Mouse (Mus musculus) hindbrain, embryonic 16.5 days (tissue): ENCODE data around the gene Tecpr1. TPM values are rescaled to one million over a fixed set of nuclear protein-coding genes. Genes with fewer than 3 reads are reported as not detected.

Source experiments
- ATAC-seq: fragments of 200-750 bp; cut with Nextera tagmentation; 2 replicates; pipeline ENCODE4 v1.8.0; 2017; ENCODE audit warnings: moderate TSS enrichment, moderate library complexity
- H3K27ac ChIP-seq: fragments of 300-500 bp; sonication (generic); 2 replicates; pipeline ENCODE4 v1.5.1; 2014; ENCODE audit warnings: low read depth, mild to moderate bottlenecking, control low read depth, low read length, moderate library complexity
- H3K27me3 ChIP-seq: fragments of 300-500 bp; sonication (generic); replicated peaks from 2 replicates; pipeline ENCODE4 v1.6.1; 2014; ENCODE audit warnings: low read length; ENCODE audit not compliant: control insufficient read depth, insufficient read depth
- H3K36me3 ChIP-seq: fragments of 300-500 bp; sonication (generic); 2 replicates; pipeline ENCODE4 v1.6.1; 2014; ENCODE audit warnings: mild to moderate bottlenecking, low read length, moderate library complexity, mixed read lengths; ENCODE audit not compliant: control insufficient read depth, insufficient read depth
- H3K4me1 ChIP-seq: fragments of 300-500 bp; sonication (generic); 2 replicates; pipeline ENCODE4 v1.6.1; 2014; ENCODE audit warnings: low read depth, low read length; ENCODE audit not compliant: control insufficient read depth, insufficient read depth
- H3K4me2 ChIP-seq: fragments of 300-500 bp; sonication (generic); 2 replicates; pipeline ENCODE4 v1.6.1; 2014; ENCODE audit warnings: mild to moderate bottlenecking, low read length, control low read depth, moderate library complexity
- H3K4me3 ChIP-seq: fragments of 300-500 bp; sonication (generic); 2 replicates; pipeline ENCODE4 v1.5.1; 2014; ENCODE audit warnings: mild to moderate bottlenecking, low read length, control low read depth, moderate library complexity
- H3K9ac ChIP-seq: fragments of 300-500 bp; sonication (generic); 2 replicates; pipeline ENCODE4 v1.6.1; 2014; ENCODE audit warnings: low read depth, mild to moderate bottlenecking, control low read depth, low read length, moderate library complexity
- H3K9me3 ChIP-seq: fragments of 300-500 bp; sonication (generic); 2 replicates; pipeline ENCODE4 v1.6.1; 2014; ENCODE audit warnings: mild to moderate bottlenecking, low read length, moderate library complexity; ENCODE audit not compliant: control insufficient read depth
- WGBS: fragments of 180-500 bp; shearing (Covaris S2); extraction: QIAGEN DNeasy Blood & Tissue Kit; methylation state at CpG from one replicate; pipeline ENCODE4 v1.1.7; 2014; 5-methylcytosine and 5-hydroxymethylcytosine counted together
- polyA plus RNA-seq: library from polyadenylated mRNA; unstranded; fragments of >200 nt; fragmentation: Nextera tagmentation; extraction: Ambion mirVana; gene quantifications from 2 replicates; pipeline ENCODE4 v1.2.1, GENCODE M21; 2015

The Tecpr1 gene
- polyA plus RNA-seq, 1 experiment from 2014 or later, result 41.8 TPM

GRCm38 (mm10) chr5:144246669-144247068 lies 23.3 kb upstream of the Tecpr1 start:
- 83% methylated on average over 7 of the region's 7 CpGs for WGBS
- no peaks in the 10 kb centered on the region for H3K9me3 ChIP-seq
- ATAC-seq, result no peak
- H3K27me3 ChIP-seq, result no peaks in the 10 kb centered on the region
- no peak overlapping the region for H3K4me2 ChIP-seq
- H3K4me1 ChIP-seq, result no peaks in the 10 kb centered on the region
- H3K4me3 ChIP-seq, result no peak overlapping the region
- H3K36me3 ChIP-seq, result no peaks in the 10 kb centered on the region
- no peak overlapping the region for H3K9ac ChIP-seq
- no peak overlapping the region for H3K27ac ChIP-seq

- Histone ChIP-seq H3K9me3 (no peaks in the 10 kb centered on the region), H3K4me2 (no peak overlapping the region), H3K4me1 (no peaks in the 10 kb centered on the region), H3K9ac (no peak overlapping the region), H3K36me3 (no peaks in the 10 kb centered on the region), H3K4me3 (no peak overlapping the region), H3K27me3 (no peaks in the 10 kb centered on the region), H3K27ac (no peak overlapping the region)
- ATAC-seq, result no peak
- WGBS, result 76% methylated on average over 2 of the region's 2 CpGs
Observed at GRCm38 (mm10) chr5:144245592-144245991, 22.2 kb upstream of the Tecpr1 start.

GRCm38 (mm10) chr5:144243901-144244487 lies 20.6 kb upstream of the Tecpr1 start, which contains the start of gene Bri3:
Bri3 (plus strand) TSS chr5:144244437.
- Histone ChIP-seq H3K27ac (no peak within 1 kb of the TSS), H3K9ac (no peak within 1 kb of the TSS), H3K4me2 (no peak within 1 kb of the TSS), H3K4me1 (no peaks in the 10 kb centered on the region), H3K36me3 (no peaks in the 10 kb centered on the region), H3K9me3 (no peaks in the 10 kb centered on the region), H3K27me3 (no peaks in the 10 kb centered on the region), H3K4me3 (no peak within 1 kb of the TSS)
- ATAC-seq, result no peak
- 92% methylated on average over 7 of the region's 7 CpGs for WGBS

- no peak overlapping the region for H3K9ac ChIP-seq
- WGBS, result 82% methylated on average over 1 of the region's 1 CpGs
- H3K4me1 ChIP-seq, result no peaks in the 10 kb centered on the region
- no peak for ATAC-seq
- no peaks in the 10 kb centered on the region for H3K9me3 ChIP-seq
- H3K36me3 ChIP-seq, result no peaks in the 10 kb centered on the region
- no peak overlapping the region for H3K4me2 ChIP-seq
- no peak overlapping the region for H3K27ac ChIP-seq
- no peaks in the 10 kb centered on the region for H3K27me3 ChIP-seq
- H3K4me3 ChIP-seq, result no peak overlapping the region
Observed at GRCm38 (mm10) chr5:144238969-144239368, 15.6 kb upstream of the Tecpr1 start.

- Histone ChIP-seq H3K9me3 (no peaks in the 10 kb centered on the region), H3K4me2 (no peak overlapping the region), H3K27me3 (no peaks in the 10 kb centered on the region), H3K9ac (no peak overlapping the region), H3K4me1 (no peaks in the 10 kb centered on the region), H3K36me3 (no peaks in the 10 kb centered on the region), H3K27ac (no peak overlapping the region), H3K4me3 (no peak overlapping the region)
- 84% methylated on average over 7 of the region's 7 CpGs for WGBS
- ATAC-seq, result no peak
Observed at GRCm38 (mm10) chr5:144234714-144235113, 11.3 kb upstream of the Tecpr1 start.

GRCm38 (mm10) chr5:144234222-144234621 lies 10.8 kb upstream of the Tecpr1 start:
- Histone ChIP-seq H3K9ac (no peak overlapping the region), H3K27me3 (no peaks in the 10 kb centered on the region), H3K9me3 (no peaks in the 10 kb centered on the region), H3K4me3 (no peak overlapping the region), H3K4me2 (no peak overlapping the region), H3K36me3 (no peaks in the 10 kb centered on the region), H3K4me1 (no peaks in the 10 kb centered on the region), H3K27ac (no peak overlapping the region)
- WGBS, result 76% methylated on average over 6 of the region's 6 CpGs
- no peak for ATAC-seq

- WGBS, result 80% methylated on average over 5 of the region's 5 CpGs
- Histone ChIP-seq H3K4me1 (no peaks in the 10 kb centered on the region), H3K36me3 (no peaks in the 10 kb centered on the region), H3K9me3 (no peaks in the 10 kb centered on the region), H3K4me2 (no peak overlapping the region), H3K27ac (no peak overlapping the region), H3K27me3 (no peaks in the 10 kb centered on the region), H3K9ac (no peak overlapping the region), H3K4me3 (no peak overlapping the region)
- no peak for ATAC-seq
Observed at GRCm38 (mm10) chr5:144232531-144232930, 9.1 kb upstream of the Tecpr1 start.

GRCm38 (mm10) chr5:144231410-144231809 lies 8.0 kb upstream of the Tecpr1 start:
- Histone ChIP-seq H3K9me3 (no peaks in the 10 kb centered on the region), H3K4me2 (no peak overlapping the region), H3K27me3 (no peaks in the 10 kb centered on the region), H3K4me3 (no peak overlapping the region), H3K27ac (no peak overlapping the region), H3K4me1 (no peaks in the 10 kb centered on the region), H3K36me3 (no peaks in the 10 kb centered on the region), H3K9ac (no peak overlapping the region)
- 87% methylated on average over 1 of the region's 1 CpGs for WGBS
- ATAC-seq, result no peak

- no peaks in the 10 kb centered on the region for H3K9me3 ChIP-seq
- no peak overlapping the region for H3K4me3 ChIP-seq
- no peaks in the 10 kb centered on the region for H3K36me3 ChIP-seq
- H3K27me3 ChIP-seq, result no peaks in the 10 kb centered on the region
- 83% methylated on average over 7 of the region's 7 CpGs for WGBS
- ATAC-seq, result no peak
- H3K4me1 ChIP-seq, result no peaks in the 10 kb centered on the region
- H3K4me2 ChIP-seq, result no peak overlapping the region
- H3K27ac ChIP-seq, result no peak overlapping the region
- no peak overlapping the region for H3K9ac ChIP-seq
Observed at GRCm38 (mm10) chr5:144230216-144230615, 6.8 kb upstream of the Tecpr1 start.

- ATAC-seq, result no peak
- no peak overlapping the region for H3K9ac ChIP-seq
- no peaks in the 10 kb centered on the region for H3K9me3 ChIP-seq
- no peaks in the 10 kb centered on the region for H3K36me3 ChIP-seq
- H3K4me3 ChIP-seq, result no peak overlapping the region
- H3K27ac ChIP-seq, result no peak overlapping the region
- H3K4me2 ChIP-seq, result no peak overlapping the region
- no peaks in the 10 kb centered on the region for H3K27me3 ChIP-seq
- 27% methylated on average over 11 of the region's 11 CpGs for WGBS
- H3K4me1 ChIP-seq, result peaks cover 13% of the 10 kb centered on the region
Observed at GRCm38 (mm10) chr5:144226220-144226619, 2.8 kb upstream of the Tecpr1 start.
